Mouse (Mus musculus) adrenal gland, adult (tissue): ENCODE measurements around the gene Dop1b.
"Not testable (repeated sequence)": the region's sequence is repeated elsewhere in the genome, so short reads cannot be mapped to it uniquely, and the experiment has no call there.

Experiments used
- DNase-seq, 2 experiments: peaks; one replicate each; pipeline ENCODE4 v3.0.0; 2022 to 2023; ENCODE audit warnings: low spot score in 1 of 2; ENCODE audit not compliant: inconsistent age in 2 of 2

Dop1b gene

GRCm38 (mm10) chr16:93749147-93749910 lies 37.6 kb downstream of the Dop1b start:
- no peak for DNase-seq

- no peak for DNase-seq
Measured at GRCm38 (mm10) chr16:93750464-93750863, 38.8 kb downstream of the Dop1b start.

GRCm38 (mm10) chr16:93751816-93752215 lies 40.1 kb downstream of the Dop1b start:
- no peak for DNase-seq

- DNase-seq: no peak
Measured at GRCm38 (mm10) chr16:93756622-93757021, 44.9 kb downstream of the Dop1b start.

- no peak for DNase-seq
Measured at GRCm38 (mm10) chr16:93763378-93763777, 51.7 kb downstream of the Dop1b start.

- no peak for DNase-seq
Measured at GRCm38 (mm10) chr16:93764597-93764996, 52.9 kb downstream of the Dop1b start.

GRCm38 (mm10) chr16:93766956-93767355 lies 55.3 kb downstream of the Dop1b start:
- peak; percentile 49 to 79 for DNase-seq

GRCm38 (mm10) chr16:93767548-93767947 lies 55.8 kb downstream of the Dop1b start:
- no peak for DNase-seq

- DNase-seq: no peak
Measured at GRCm38 (mm10) chr16:93769621-93770020, 57.9 kb downstream of the Dop1b start.

GRCm38 (mm10) chr16:93770271-93770926 lies 58.7 kb downstream of the Dop1b start:
- no peak for DNase-seq

- DNase-seq: no peak
Measured at GRCm38 (mm10) chr16:93774658-93775057, 63.0 kb downstream of the Dop1b start.

- DNase-seq: no peak
Measured at GRCm38 (mm10) chr16:93776468-93776867, 64.8 kb downstream of the Dop1b start.

- DNase-seq: no peak
Measured at GRCm38 (mm10) chr16:93777247-93777999, 65.7 kb downstream of the Dop1b start.

GRCm38 (mm10) chr16:93778393-93778792 lies 66.7 kb downstream of the Dop1b start:
- not testable (repeated sequence) for DNase-seq

GRCm38 (mm10) chr16:93779554-93779953 lies 67.8 kb downstream of the Dop1b start:
- no peak for DNase-seq

GRCm38 (mm10) chr16:93780660-93781479 lies 69.2 kb downstream of the Dop1b start:
- peak; percentile 31 to 46 for DNase-seq

GRCm38 (mm10) chr16:93784175-93784574 lies 72.5 kb downstream of the Dop1b start:
- DNase-seq: no peak

- DNase-seq: peak; percentile 53 to 84
Measured at GRCm38 (mm10) chr16:93785805-93786204, 74.1 kb downstream of the Dop1b start.

GRCm38 (mm10) chr16:93788388-93788787 lies 76.7 kb downstream of the Dop1b start:
- no peak for DNase-seq

GRCm38 (mm10) chr16:93788881-93789280 lies 77.2 kb downstream of the Dop1b start:
- no peak for DNase-seq
